Mouse (Mus musculus): ENCODE results near the gene Tsc22d1.

DNA sequence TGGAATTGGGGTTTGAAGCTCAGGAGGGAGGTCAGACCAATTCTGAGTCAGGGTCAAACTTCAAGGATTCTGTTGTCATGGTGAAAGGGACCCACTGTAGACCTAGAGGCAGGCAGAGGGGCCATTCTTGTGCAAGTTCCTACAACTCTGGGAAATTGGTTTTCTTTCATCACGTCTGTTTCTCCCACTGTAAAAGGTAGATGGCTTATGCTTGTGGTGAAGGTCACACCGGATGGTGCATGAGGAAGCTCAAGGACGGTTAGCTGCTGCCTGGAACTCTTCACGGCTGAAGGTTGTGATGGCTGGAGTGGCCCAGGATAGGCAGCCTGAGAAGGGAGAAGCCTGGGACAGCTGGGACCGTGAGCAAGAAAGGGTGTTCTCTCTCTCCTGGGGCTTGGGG, 103.5 kb downstream of the Tsc22d1 start:
- TF ChIP-seq TCF3 (IDR thresholded peaks at IDR 0.05; ENCODE audit: insufficient read length, low read depth) (no peak), MYOG (IDR thresholded peaks at IDR 0.05; ENCODE audit: control insufficient read depth in 1 of 3, insufficient read depth in 1 of 3, insufficient read length in 2 of 3, low read depth in 2 of 3) (no peak), POLR2AphosphoS2 (IDR thresholded peaks at IDR 0.05; ENCODE audit: insufficient read length, low read depth) (no peak)

Data from myocyte (in vitro differentiated cells).